Mouse (Mus musculus): ENCODE results near the gene Vps37b. TPM values are rescaled to one million over a fixed set of nuclear protein-coding genes. Genes with fewer than 3 reads are reported as not detected.
A peak's percentile ranks its signal among the peaks of the same experiment; 100 is the strongest.

Vps37b gene
- polyA plus RNA-seq, 1 experiment from 2014 or later = 50.7 TPM

- peaks cover 63% of the 10 kb centered on the region for H3K4me1 ChIP-seq (ENCODE audit: control insufficient read depth, insufficient read depth, low read length)
- no peaks in the 10 kb centered on the region for H3K27me3 ChIP-seq (ENCODE audit: control insufficient read depth, insufficient read depth, low read length)
- WGBS = 69% methylated on average over 7 of the region's 7 CpGs
- no peaks in the 10 kb centered on the region for H3K9me3 ChIP-seq (ENCODE audit: control insufficient read depth, low read length)
- ATAC-seq (ENCODE audit: low FRiP score) (no peak), DNase-seq (ENCODE audit: low spot score, missing footprints) (no peak)
- peak overlapping the region; percentile 42; the same call in 1 of the 2 replicates for H3K27ac ChIP-seq (ENCODE audit: low read depth, low read length)
- no peak overlapping the region for H3K4me3 ChIP-seq (ENCODE audit: low read depth, low read length)
- H3K4me2 ChIP-seq = peak overlapping the region; percentile 1; the same call in 1 of the 2 replicates
- peaks cover 6% of the 10 kb centered on the region; the same call in 1 of the 2 replicates for H3K36me3 ChIP-seq (ENCODE audit: control insufficient read depth, insufficient read depth, low read length)
- peak overlapping the region; percentile 9; the same call in 1 of the 2 replicates for H3K9ac ChIP-seq (ENCODE audit: low read length)
These were observed 3.4 kb downstream of the Vps37b start for GRCm38 (mm10) chr5:124028680-124029079.

DNA sequence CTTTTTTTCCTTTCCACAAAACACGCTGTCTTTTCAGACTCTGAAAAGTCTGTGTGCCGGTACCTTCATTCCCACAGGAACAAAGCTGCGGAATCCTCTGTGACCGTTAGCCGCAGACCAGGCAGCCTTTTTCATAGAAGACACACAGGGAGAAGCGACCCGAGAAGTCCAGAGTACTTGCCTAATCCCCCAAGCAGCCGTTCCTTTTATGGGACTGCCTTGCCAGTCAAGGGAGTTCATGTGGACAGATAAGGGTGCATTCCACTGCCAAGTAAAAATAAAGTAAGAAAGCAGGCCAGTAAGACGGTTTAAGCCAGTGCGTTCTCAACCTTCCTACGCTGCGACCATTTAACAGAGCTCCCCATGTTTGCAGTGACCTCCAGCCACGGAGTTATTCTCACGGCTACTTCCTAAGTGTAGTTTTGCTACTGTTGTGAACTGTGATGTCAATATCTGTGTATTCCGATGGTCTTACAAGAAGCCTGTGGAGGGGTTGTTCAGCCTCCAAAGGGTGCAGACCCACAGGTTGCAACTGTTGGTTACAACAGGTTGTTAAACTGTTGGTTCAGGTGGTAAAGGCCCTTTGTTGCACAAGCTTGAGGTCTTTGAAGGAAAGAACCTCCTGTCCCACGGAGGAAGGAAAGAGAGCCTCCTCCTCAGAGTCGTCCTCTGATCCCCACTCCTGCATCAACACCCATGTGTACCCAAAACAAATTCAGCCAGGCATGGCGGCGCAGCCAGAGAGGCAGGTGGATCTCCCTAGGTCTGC, 4.2 kb downstream of the Vps37b start:
- Histone ChIP-seq H3K36me3 (ENCODE audit: control insufficient read depth, insufficient read depth, low read length) (peaks cover 6% of the 10 kb centered on the region; the same call in 1 of the 2 replicates), H3K27me3 (ENCODE audit: control insufficient read depth, insufficient read depth, low read length) (no peaks in the 10 kb centered on the region), H3K9ac (ENCODE audit: low read length) (peak overlapping the region; percentile 24; the same call in 1 of the 2 replicates), H3K9me3 (ENCODE audit: control insufficient read depth, low read length) (no peaks in the 10 kb centered on the region), H3K27ac (ENCODE audit: low read depth, low read length) (peak overlapping the region; percentile 42; the same call in 1 of the 2 replicates), H3K4me2 (peak overlapping the region; percentile 6), H3K4me3 (ENCODE audit: low read depth, low read length) (no peak overlapping the region), H3K4me1 (ENCODE audit: control insufficient read depth, insufficient read depth, low read length) (peaks cover 70% of the 10 kb centered on the region)
- 45% methylated on average over 19 of the region's 19 CpGs for WGBS
- DNase-seq (ENCODE audit: low spot score, missing footprints) (peak; percentile 90), ATAC-seq (ENCODE audit: low FRiP score) (no peak)

DNA sequence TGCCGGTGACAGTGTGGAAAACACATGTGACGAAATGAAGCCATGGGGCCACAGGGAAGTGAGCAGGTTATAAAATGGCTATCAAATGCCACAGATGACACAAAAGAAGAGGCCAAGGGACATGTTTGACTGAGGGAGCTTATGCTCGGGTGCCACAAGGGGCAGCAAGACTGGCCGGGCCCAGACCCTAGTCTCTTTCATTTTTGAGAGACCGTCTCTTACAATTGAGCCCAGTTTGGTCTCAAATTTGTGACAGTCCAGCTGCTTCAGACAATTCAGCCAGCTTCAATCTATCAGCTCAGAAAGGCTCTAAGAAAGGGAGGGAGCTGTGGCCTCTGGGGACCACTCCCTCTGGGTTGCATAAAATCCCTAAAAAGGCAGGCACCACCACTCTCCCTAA, 5.5 kb downstream of the Vps37b start:
- Histone ChIP-seq H3K36me3 (ENCODE audit: control insufficient read depth, insufficient read depth, low read length) (peaks cover 6% of the 10 kb centered on the region), H3K4me2 (no peak overlapping the region), H3K9ac (ENCODE audit: low read length) (no peak overlapping the region)

DNA sequence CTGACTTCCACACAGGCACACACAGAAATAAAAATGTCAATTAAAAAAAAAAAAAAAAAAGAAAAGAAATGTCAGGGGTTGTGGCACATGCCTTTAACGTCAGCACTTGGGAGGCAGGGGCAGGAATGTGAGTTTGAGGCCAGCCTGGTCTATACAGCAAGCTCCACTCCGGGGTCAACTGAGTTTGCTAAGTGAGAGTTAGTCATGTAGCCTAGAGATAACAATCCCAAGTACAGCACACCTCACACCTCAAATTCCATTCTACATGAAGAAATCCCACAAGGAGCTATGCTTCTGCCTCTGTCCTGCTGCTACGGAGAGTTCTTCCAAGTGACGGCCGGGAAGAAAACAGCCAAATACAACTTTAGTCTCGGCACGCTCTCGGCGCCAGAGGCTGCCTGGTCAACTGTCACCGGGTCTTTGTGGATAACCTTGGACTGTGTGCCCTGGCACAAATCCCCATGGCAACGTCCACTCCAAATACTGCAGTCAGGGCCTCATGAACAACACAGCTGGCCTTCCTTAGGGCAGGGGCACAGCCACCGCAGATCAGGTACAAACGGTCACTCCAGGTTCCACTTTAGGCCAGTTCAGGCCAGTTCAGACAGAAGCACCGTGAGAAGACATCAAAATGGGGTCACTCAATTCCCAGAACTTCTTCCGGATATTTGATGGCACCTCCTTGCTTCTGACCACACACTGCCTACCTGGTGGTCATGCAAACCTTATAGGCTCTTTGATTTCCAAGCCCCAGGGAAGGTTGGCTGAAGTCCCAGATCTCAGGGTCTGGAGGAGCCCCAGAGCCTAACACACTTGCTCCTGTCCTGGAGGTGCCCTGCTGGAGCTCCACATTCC, 6.3 kb downstream of the Vps37b start:
- H3K9me3 ChIP-seq (ENCODE audit: control insufficient read depth, low read length) = no peaks in the 10 kb centered on the region
- H3K27ac ChIP-seq (ENCODE audit: low read depth, low read length) = peak overlapping the region; percentile 36; the same call in 1 of the 2 replicates
- ATAC-seq (ENCODE audit: low FRiP score) (0 out of 2 replicates have a peak, but pooled peaks have one; percentile 14), DNase-seq (ENCODE audit: low spot score, missing footprints) (no peak)
- no peak overlapping the region for H3K4me3 ChIP-seq (ENCODE audit: low read depth, low read length)
- no peak overlapping the region for H3K4me2 ChIP-seq
- H3K27me3 ChIP-seq (ENCODE audit: control insufficient read depth, insufficient read depth, low read length) = no peaks in the 10 kb centered on the region
- H3K4me1 ChIP-seq (ENCODE audit: control insufficient read depth, insufficient read depth, low read length) = peaks cover 77% of the 10 kb centered on the region
- WGBS = 89% methylated on average over 15 of the region's 15 CpGs
- H3K36me3 ChIP-seq (ENCODE audit: control insufficient read depth, insufficient read depth, low read length) = peaks cover 6% of the 10 kb centered on the region
- H3K9ac ChIP-seq (ENCODE audit: low read length) = no peak overlapping the region

More for the DNA sequence above, 5.5 kb downstream of the Vps37b start:
- DNase-seq (ENCODE audit: low spot score, missing footprints) (no peak), ATAC-seq (ENCODE audit: low FRiP score) (no peak)
- 73% methylated on average over 5 of the region's 5 CpGs for WGBS
- Histone ChIP-seq H3K4me3 (ENCODE audit: low read depth, low read length) (no peak overlapping the region), H3K9me3 (ENCODE audit: control insufficient read depth, low read length) (no peaks in the 10 kb centered on the region), H3K4me1 (ENCODE audit: control insufficient read depth, insufficient read depth, low read length) (peaks cover 77% of the 10 kb centered on the region), H3K27me3 (ENCODE audit: control insufficient read depth, insufficient read depth, low read length) (no peaks in the 10 kb centered on the region), H3K27ac (ENCODE audit: low read depth, low read length) (no peak overlapping the region)

DNA sequence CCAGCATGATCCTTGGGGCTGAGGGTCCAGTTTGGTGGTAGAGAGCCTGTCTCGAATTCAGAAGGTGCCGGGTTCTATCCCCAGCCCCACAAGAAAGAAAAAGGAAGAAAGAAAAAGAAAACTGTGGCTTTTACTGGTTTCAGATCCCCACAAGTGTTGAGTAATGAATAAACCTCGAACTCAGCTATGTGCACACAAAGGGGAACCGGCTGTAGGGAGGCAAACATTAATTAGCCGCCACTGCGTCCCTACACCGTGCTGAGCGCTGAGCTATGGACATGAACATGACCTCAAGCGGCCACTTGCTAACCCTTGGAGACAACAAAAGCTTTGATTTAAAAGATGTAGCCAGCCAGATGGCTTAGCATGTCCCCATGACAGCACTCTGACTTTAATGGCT, 6.9 kb downstream of the Vps37b start:
- no peak overlapping the region for H3K9ac ChIP-seq (ENCODE audit: low read length)
- no peak for DNase-seq (ENCODE audit: low spot score, missing footprints)
- 55% methylated on average over 9 of the region's 9 CpGs for WGBS
- H3K4me1 ChIP-seq (ENCODE audit: control insufficient read depth, insufficient read depth, low read length) = peaks cover 71% of the 10 kb centered on the region
- peak overlapping the region; percentile 56 for H3K27ac ChIP-seq (ENCODE audit: low read depth, low read length)
- peak overlapping the region; percentile 4; the same call in 1 of the 2 replicates for H3K4me2 ChIP-seq
- no peak overlapping the region for H3K4me3 ChIP-seq (ENCODE audit: low read depth, low read length)
- ATAC-seq (ENCODE audit: low FRiP score) = no peak; the same call in 1 of the 2 replicates
- peaks cover 6% of the 10 kb centered on the region for H3K36me3 ChIP-seq (ENCODE audit: control insufficient read depth, insufficient read depth, low read length)
- no peaks in the 10 kb centered on the region for H3K27me3 ChIP-seq (ENCODE audit: control insufficient read depth, insufficient read depth, low read length)
- H3K9me3 ChIP-seq (ENCODE audit: control insufficient read depth, low read length) = no peaks in the 10 kb centered on the region

DNA sequence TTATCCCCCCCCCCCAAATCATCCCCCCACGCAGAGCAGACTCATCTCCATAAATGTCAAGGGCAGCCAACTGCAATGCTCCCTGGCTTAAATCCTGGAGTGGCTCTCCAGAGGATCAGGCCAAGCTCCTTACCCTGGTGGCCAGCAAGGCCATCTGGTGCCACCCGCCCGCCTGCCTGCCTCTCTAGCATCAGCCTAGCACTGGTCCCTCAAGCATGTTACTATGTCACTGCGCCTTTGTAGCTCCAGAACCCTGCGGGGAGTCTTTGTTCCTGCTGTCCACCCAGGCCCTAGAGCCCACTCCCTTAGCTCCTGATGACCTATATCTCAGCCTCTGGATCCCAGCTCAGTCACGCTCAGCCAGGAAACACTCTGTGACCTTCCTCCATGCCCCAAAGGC, 7.4 kb downstream of the Vps37b start:
- Histone ChIP-seq H3K27ac (ENCODE audit: low read depth, low read length) (peak overlapping the region; percentile 56), H3K9ac (ENCODE audit: low read length) (no peak overlapping the region), H3K4me3 (ENCODE audit: low read depth, low read length) (no peak overlapping the region), H3K4me2 (no peak overlapping the region), H3K36me3 (ENCODE audit: control insufficient read depth, insufficient read depth, low read length) (peaks cover 6% of the 10 kb centered on the region), H3K9me3 (ENCODE audit: control insufficient read depth, low read length) (no peaks in the 10 kb centered on the region), H3K27me3 (ENCODE audit: control insufficient read depth, insufficient read depth, low read length) (no peaks in the 10 kb centered on the region), H3K4me1 (ENCODE audit: control insufficient read depth, insufficient read depth, low read length) (peaks cover 67% of the 10 kb centered on the region)
- WGBS = 59% methylated on average over 6 of the region's 6 CpGs
- ATAC-seq (ENCODE audit: low FRiP score) (peak; percentile 70), DNase-seq (ENCODE audit: low spot score, missing footprints) (no peak)

- Histone ChIP-seq H3K4me2 (no peak overlapping the region), H3K9me3 (ENCODE audit: control insufficient read depth, low read length) (no peaks in the 10 kb centered on the region), H3K27ac (ENCODE audit: low read depth, low read length) (no peak overlapping the region), H3K4me3 (ENCODE audit: low read depth, low read length) (no peak overlapping the region), H3K27me3 (ENCODE audit: control insufficient read depth, insufficient read depth, low read length) (no peaks in the 10 kb centered on the region), H3K4me1 (ENCODE audit: control insufficient read depth, insufficient read depth, low read length) (peaks cover 53% of the 10 kb centered on the region), H3K36me3 (ENCODE audit: control insufficient read depth, insufficient read depth, low read length) (peaks cover 3% of the 10 kb centered on the region; the same call in 1 of the 2 replicates), H3K9ac (ENCODE audit: low read length) (no peak overlapping the region)
- ATAC-seq (ENCODE audit: low FRiP score) = no peak
- 86% methylated on average over 7 of the region's 7 CpGs for WGBS
- no peak for DNase-seq (ENCODE audit: low spot score, missing footprints)
These were observed 9.7 kb downstream of the Vps37b start for GRCm38 (mm10) chr5:124022365-124022764.

DNA sequence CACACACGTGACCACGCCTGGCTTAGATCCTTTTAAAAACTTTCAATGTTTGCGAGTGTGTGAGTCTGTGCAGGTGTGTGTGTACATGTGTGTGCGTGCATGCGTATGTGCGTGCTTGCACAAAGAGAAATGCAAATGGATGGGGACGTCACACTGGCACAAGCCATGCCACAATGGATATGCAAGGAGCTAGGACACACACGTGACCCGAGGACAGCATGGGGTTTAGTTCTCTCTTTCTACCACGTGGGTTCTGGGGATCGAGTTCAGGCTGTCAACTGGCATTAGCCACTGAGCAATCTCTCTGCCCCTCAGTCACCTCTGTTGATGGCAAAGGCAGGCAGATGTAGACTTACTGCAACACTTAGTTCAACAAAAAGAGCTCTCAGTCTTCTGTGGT, 10.4 kb downstream of the Vps37b start:
- Histone ChIP-seq H3K9ac (ENCODE audit: low read length) (no peak overlapping the region), H3K4me2 (no peak overlapping the region), H3K27ac (ENCODE audit: low read depth, low read length) (no peak overlapping the region), H3K4me3 (ENCODE audit: low read depth, low read length) (no peak overlapping the region), H3K4me1 (ENCODE audit: control insufficient read depth, insufficient read depth, low read length) (peaks cover 55% of the 10 kb centered on the region), H3K36me3 (ENCODE audit: control insufficient read depth, insufficient read depth, low read length) (peaks cover 3% of the 10 kb centered on the region; the same call in 1 of the 2 replicates), H3K27me3 (ENCODE audit: control insufficient read depth, insufficient read depth, low read length) (no peaks in the 10 kb centered on the region), H3K9me3 (ENCODE audit: control insufficient read depth, low read length) (no peaks in the 10 kb centered on the region)
- DNase-seq (ENCODE audit: low spot score, missing footprints) (no peak), ATAC-seq (ENCODE audit: low FRiP score) (no peak)
- WGBS = 70% methylated on average over 11 of the region's 11 CpGs
